Mouse (Mus musculus) hindbrain, embryonic 16.5 days (tissue): ENCODE data around the gene Ccdc141. TPM values are rescaled to one million over a fixed set of nuclear protein-coding genes. Genes with fewer than 3 reads are reported as not detected.

Source experiments
- ATAC-seq: fragments of 200-750 bp; cut with Nextera tagmentation; 2 replicates; pipeline ENCODE4 v1.8.0; 2017; ENCODE audit warnings: moderate TSS enrichment, moderate library complexity
- H3K27ac ChIP-seq: fragments of 300-500 bp; sonication (generic); 2 replicates; pipeline ENCODE4 v1.5.1; 2014; ENCODE audit warnings: low read depth, mild to moderate bottlenecking, control low read depth, low read length, moderate library complexity
- H3K27me3 ChIP-seq: fragments of 300-500 bp; sonication (generic); replicated peaks from 2 replicates; pipeline ENCODE4 v1.6.1; 2014; ENCODE audit warnings: low read length; ENCODE audit not compliant: control insufficient read depth, insufficient read depth
- H3K36me3 ChIP-seq: fragments of 300-500 bp; sonication (generic); 2 replicates; pipeline ENCODE4 v1.6.1; 2014; ENCODE audit warnings: mild to moderate bottlenecking, low read length, moderate library complexity, mixed read lengths; ENCODE audit not compliant: control insufficient read depth, insufficient read depth
- H3K4me1 ChIP-seq: fragments of 300-500 bp; sonication (generic); 2 replicates; pipeline ENCODE4 v1.6.1; 2014; ENCODE audit warnings: low read depth, low read length; ENCODE audit not compliant: control insufficient read depth, insufficient read depth
- H3K4me2 ChIP-seq: fragments of 300-500 bp; sonication (generic); 2 replicates; pipeline ENCODE4 v1.6.1; 2014; ENCODE audit warnings: mild to moderate bottlenecking, low read length, control low read depth, moderate library complexity
- H3K4me3 ChIP-seq: fragments of 300-500 bp; sonication (generic); 2 replicates; pipeline ENCODE4 v1.5.1; 2014; ENCODE audit warnings: mild to moderate bottlenecking, low read length, control low read depth, moderate library complexity
- H3K9ac ChIP-seq: fragments of 300-500 bp; sonication (generic); 2 replicates; pipeline ENCODE4 v1.6.1; 2014; ENCODE audit warnings: low read depth, mild to moderate bottlenecking, control low read depth, low read length, moderate library complexity
- H3K9me3 ChIP-seq: fragments of 300-500 bp; sonication (generic); 2 replicates; pipeline ENCODE4 v1.6.1; 2014; ENCODE audit warnings: mild to moderate bottlenecking, low read length, moderate library complexity; ENCODE audit not compliant: control insufficient read depth
- WGBS: fragments of 180-500 bp; shearing (Covaris S2); extraction: QIAGEN DNeasy Blood & Tissue Kit; methylation state at CpG from one replicate; pipeline ENCODE4 v1.1.7; 2014; 5-methylcytosine and 5-hydroxymethylcytosine counted together
- polyA plus RNA-seq: library from polyadenylated mRNA; unstranded; fragments of >200 nt; fragmentation: Nextera tagmentation; extraction: Ambion mirVana; gene quantifications from 2 replicates; pipeline ENCODE4 v1.2.1, GENCODE M21; 2015

The Ccdc141 gene
- polyA plus RNA-seq, 1 experiment from 2014 or later, result 9.9 TPM

GRCm38 (mm10) chr2:77003148-77003547, 167.3 kb downstream of the Ccdc141 start:
- H3K36me3 ChIP-seq, result no peaks in the 10 kb centered on the region
- H3K4me2 ChIP-seq, result no peak overlapping the region
- no peak overlapping the region for H3K9ac ChIP-seq
- no peak overlapping the region for H3K27ac ChIP-seq
- ATAC-seq, result no peak
- H3K27me3 ChIP-seq, result no peaks in the 10 kb centered on the region
- no peaks in the 10 kb centered on the region for H3K9me3 ChIP-seq
- H3K4me3 ChIP-seq, result no peak overlapping the region
- no peaks in the 10 kb centered on the region for H3K4me1 ChIP-seq
- 67% methylated on average over 2 of the region's 2 CpGs for WGBS

GRCm38 (mm10) chr2:76998351-76998750, 172.1 kb downstream of the Ccdc141 start:
- ATAC-seq, result no peak
- 84% methylated on average over 5 of the region's 5 CpGs for WGBS
- no peak overlapping the region for H3K4me3 ChIP-seq

GRCm38 (mm10) chr2:76992493-76993201, 177.8 kb downstream of the Ccdc141 start:
- no peak overlapping the region for H3K9ac ChIP-seq
- no peaks in the 10 kb centered on the region for H3K9me3 ChIP-seq
- no peak overlapping the region for H3K4me2 ChIP-seq
- H3K27ac ChIP-seq, result no peak overlapping the region
- H3K27me3 ChIP-seq, result no peaks in the 10 kb centered on the region
- H3K4me3 ChIP-seq, result no peak overlapping the region
- WGBS, result 73% methylated on average over 5 of the region's 5 CpGs
- H3K36me3 ChIP-seq, result no peaks in the 10 kb centered on the region
- ATAC-seq, result no peak
- no peaks in the 10 kb centered on the region for H3K4me1 ChIP-seq

More at GRCm38 (mm10) chr2:76998351-76998750, 172.1 kb downstream of the Ccdc141 start:
- Histone ChIP-seq H3K9me3 (no peaks in the 10 kb centered on the region), H3K9ac (no peak overlapping the region), H3K27me3 (no peaks in the 10 kb centered on the region), H3K4me2 (no peak overlapping the region), H3K36me3 (no peaks in the 10 kb centered on the region), H3K27ac (no peak overlapping the region), H3K4me1 (no peaks in the 10 kb centered on the region)

GRCm38 (mm10) chr2:76987317-76987716, 183.1 kb downstream of the Ccdc141 start:
- Histone ChIP-seq H3K4me1 (no peaks in the 10 kb centered on the region), H3K27ac (no peak overlapping the region), H3K4me3 (no peak overlapping the region), H3K27me3 (no peaks in the 10 kb centered on the region), H3K4me2 (no peak overlapping the region), H3K9me3 (no peaks in the 10 kb centered on the region), H3K36me3 (no peaks in the 10 kb centered on the region), H3K9ac (no peak overlapping the region)
- WGBS, result 89% methylated on average over 4 of the region's 4 CpGs
- no peak for ATAC-seq

GRCm38 (mm10) chr2:76984384-76984783, 186.1 kb downstream of the Ccdc141 start:
- Histone ChIP-seq H3K9me3 (no peaks in the 10 kb centered on the region), H3K27ac (no peak overlapping the region), H3K4me3 (no peak overlapping the region), H3K4me2 (no peak overlapping the region), H3K4me1 (no peaks in the 10 kb centered on the region), H3K9ac (no peak overlapping the region), H3K27me3 (no peaks in the 10 kb centered on the region), H3K36me3 (no peaks in the 10 kb centered on the region)
- 82% methylated on average over 5 of the region's 5 CpGs for WGBS
- 0 out of 2 replicates have a peak, but pooled peaks have one; percentile 54 for ATAC-seq

- Histone ChIP-seq H3K27me3 (no peaks in the 10 kb centered on the region), H3K4me3 (no peak overlapping the region), H3K27ac (no peak overlapping the region), H3K36me3 (no peaks in the 10 kb centered on the region), H3K9ac (no peak overlapping the region), H3K9me3 (no peaks in the 10 kb centered on the region), H3K4me1 (no peaks in the 10 kb centered on the region), H3K4me2 (no peak overlapping the region)
- 67% methylated on average over 5 of the region's 5 CpGs for WGBS
- ATAC-seq, result no peak
Measured at GRCm38 (mm10) chr2:76983601-76984000, 186.8 kb downstream of the Ccdc141 start.

GRCm38 (mm10) chr2:76982391-76983145, 187.9 kb downstream of the Ccdc141 start, which contains the start of gene Ttn:
Ttn (minus strand) TSS chr2:76982547.
- H3K4me3 ChIP-seq, result no peak within 1 kb of the TSS
- H3K27ac ChIP-seq, result no peak within 1 kb of the TSS
- no peak within 1 kb of the TSS for H3K4me2 ChIP-seq
- no peaks in the 10 kb centered on the region for H3K27me3 ChIP-seq
- no peak within 1 kb of the TSS for H3K9ac ChIP-seq
- H3K9me3 ChIP-seq, result no peaks in the 10 kb centered on the region
- WGBS, result 85% methylated on average over 18 of the region's 18 CpGs
- no peak for ATAC-seq
- no peaks in the 10 kb centered on the region for H3K36me3 ChIP-seq
- no peaks in the 10 kb centered on the region for H3K4me1 ChIP-seq

GRCm38 (mm10) chr2:76981717-76982116, 188.7 kb downstream of the Ccdc141 start:
- Histone ChIP-seq H3K9me3 (no peaks in the 10 kb centered on the region), H3K27me3 (no peaks in the 10 kb centered on the region), H3K4me2 (no peak overlapping the region), H3K4me1 (no peaks in the 10 kb centered on the region), H3K27ac (no peak overlapping the region), H3K4me3 (no peak overlapping the region), H3K36me3 (no peaks in the 10 kb centered on the region), H3K9ac (no peak overlapping the region)
- ATAC-seq, result no peak
- 73% methylated on average over 5 of the region's 5 CpGs for whole genome bisulfite sequencing

GRCm38 (mm10) chr2:76980146-76980545, 190.3 kb downstream of the Ccdc141 start:
- no peak for ATAC-seq
- Histone ChIP-seq H3K9ac (no peak overlapping the region), H3K27me3 (no peaks in the 10 kb centered on the region), H3K4me1 (no peaks in the 10 kb centered on the region), H3K36me3 (no peaks in the 10 kb centered on the region), H3K4me3 (no peak overlapping the region), H3K27ac (no peak overlapping the region), H3K4me2 (no peak overlapping the region), H3K9me3 (no peaks in the 10 kb centered on the region)
- 55% methylated on average over 9 of the region's 9 CpGs for WGBS
